Mouse (Mus musculus) urinary bladder, postnatal 36 days (tissue): Measurements from ENCODE around the gene Asphd1.

ENCODE experiments used
- DNase-seq, 2 experiments: peaks; one replicate each; pipeline ENCODE4 v3.0.0; 2022; ENCODE audit warnings: low spot score in 2 of 2, mixed read lengths in 1 of 2

The Asphd1 gene

GRCm38 (mm10) chr7:126896912-126897311 lies 52.5 kb downstream of the Asphd1 start:
- no peak for DNase-seq
